Mouse (Mus musculus): ENCODE data around the gene Obp1b. TPM values are rescaled to one million over a fixed set of nuclear protein-coding genes. Genes with fewer than 3 reads are reported as not detected.
"Not testable (repeated sequence)": the region's sequence is repeated elsewhere in the genome, so short reads cannot be mapped to it uniquely, and the experiment has no call there.

Obp1b gene
- not detected for total RNA-seq (2021)
- long read RNA-seq, experiment 1: 0 reads
- long read RNA-seq, experiment 2: 0 reads

- not testable (repeated sequence) for DNase-seq (ENCODE audit: low spot score in 2 of 2)
These were observed at the start of gene Obp1b for GRCm38 (mm10) chrX:78186477-78186876. Gene Obp1b (plus strand): TSS chrX:78186777.

- not testable (repeated sequence) for DNase-seq (ENCODE audit: low spot score in 2 of 2)
These were observed 15.6 kb downstream of the Obp1b start for GRCm38 (mm10) chrX:78202220-78202619.

GRCm38 (mm10) chrX:78202829-78203228, 16.3 kb downstream of the Obp1b start:
- DNase-seq (ENCODE audit: low spot score in 2 of 2): no peak

Other genes starting within 250 kb of the Obp1b start
- gene Obp1a, start 95.4 kb upstream of the Obp1b start, total RNA-seq (2021): not detected
- gene Gm5938, start 61.3 kb upstream of the Obp1b start, total RNA-seq (2021): not detected
- not detected for gene Gm14743, start 59.1 kb downstream of the Obp1b start, total RNA-seq (2021)
- gene 4930480E11Rik, start 182.9 kb downstream of the Obp1b start, total RNA-seq (2021): not detected

Data from adrenal gland, adult 18-20 months (tissue).